In the genomic region with DNA sequence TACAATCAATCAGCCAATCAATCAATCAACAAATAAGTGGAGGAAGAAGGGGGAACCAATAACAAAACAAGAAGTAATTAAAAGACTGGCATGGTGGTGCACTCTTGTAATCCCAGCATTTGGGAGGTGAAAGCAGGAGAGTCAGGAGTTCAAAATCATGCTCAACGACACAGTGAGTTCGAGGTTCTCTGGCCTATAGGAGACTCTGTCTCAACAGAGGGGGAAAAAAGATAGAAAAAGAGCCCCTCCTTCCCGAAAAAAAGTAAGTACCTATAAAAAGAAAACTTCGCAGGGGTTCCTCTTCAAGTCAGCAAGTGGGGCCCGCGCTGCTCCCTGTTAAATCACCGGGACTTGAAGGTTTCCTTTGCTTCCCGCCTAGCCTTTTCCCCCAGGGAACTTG, we compare ENCODE assay signal across 8 mouse cellular contexts. TPM values are rescaled to one million over a fixed set of nuclear protein-coding genes. Genes with fewer than 3 reads are reported as not detected.
DNase-seq lines count a peak whose midpoint lies in the region; ATAC-seq and TF ChIP-seq lines count a peak whose summit lies in the region.

A gene (plus strand): TSS at position 136 of the 400 bp plus-strand sequence.
A gene (minus strand): TSS at position 347 of the 400 bp plus-strand sequence.

- WGBS in spleen, adult 2 months, result 30% methylated on average over 8 of the region's 8 CpGs
- 29% methylated on average over 8 of the region's 8 CpGs for WGBS in embryonic facial prominence, embryonic 13.5 days
- WGBS in heart, embryonic 15.5 days, result 17% methylated on average over 8 of the region's 8 CpGs
- WGBS in neural tube, embryonic 14.5 days, result 26% methylated on average over 8 of the region's 8 CpGs

- intact Hi-C loops in left cerebral cortex, postnatal 4 days (cut with DNase I), result no loop called here

- peak within 1 kb of the TSS; percentile 83 for H3K9ac ChIP-seq in embryonic facial prominence, embryonic 13.5 days
- peak within 1 kb of the TSS; percentile 71 for H3K9ac ChIP-seq in heart, embryonic 15.5 days
- H3K9ac ChIP-seq in neural tube, embryonic 14.5 days (replicated peaks; ENCODE audit: low read depth, low read length), result peak within 1 kb of the TSS; percentile 69

- TF ChIP-seq CTCF in spleen, adult 2 months (IDR thresholded peaks at IDR 0.05; ENCODE audit: extremely low read depth, insufficient read depth, insufficient read length, insufficient replicate concordance), result no peak

- no peaks in the 10 kb centered on the region; the same call in none of the 2 replicates for H3K4me1 ChIP-seq in spleen, adult 2 months (ENCODE audit: control insufficient read depth, insufficient read depth, insufficient read length)
- peaks cover 5% of the 10 kb centered on the region; the same call in 1 of the 2 replicates for H3K4me1 ChIP-seq in embryonic facial prominence, embryonic 13.5 days
- 0 out of 2 replicates have a peak, but pooled peaks cover 3% of the 10 kb centered on the region for H3K4me1 ChIP-seq in heart, embryonic 15.5 days (replicated peaks)
- H3K4me1 ChIP-seq in neural tube, embryonic 14.5 days (ENCODE audit: control insufficient read depth, insufficient read depth, low read length), result 0 out of 2 replicates have a peak, but pooled peaks cover 4% of the 10 kb centered on the region

- ATAC-seq in embryonic facial prominence, embryonic 13.5 days (ENCODE audit: insufficient number of reproducible peaks, insufficient read depth, low FRiP score, low TSS enrichment, low read depth), result 0 out of 2 replicates have a peak, but pooled peaks have one; percentile 15
- 0 out of 2 replicates have a peak, but pooled peaks have one; percentile 3 for ATAC-seq in heart, embryonic 15.5 days (replicated peaks; ENCODE audit: insufficient number of reproducible peaks, insufficient read depth, low FRiP score, low read depth)
- ATAC-seq in neural tube, embryonic 14.5 days (ENCODE audit: low read depth), result peak; percentile 55; the same call in 1 of the 2 replicates
- ATAC-seq in frontal cortex, adult (ENCODE audit: low TSS enrichment), result no peak

- peak within 1 kb of the TSS; percentile 81 for H3K27ac ChIP-seq in spleen, adult 2 months (ENCODE audit: insufficient read depth, low read length)
- peak within 1 kb of the TSS; percentile 77 for H3K27ac ChIP-seq in embryonic facial prominence, embryonic 13.5 days
- peak within 1 kb of the TSS; percentile 75 for H3K27ac ChIP-seq in heart, embryonic 15.5 days
- H3K27ac ChIP-seq in neural tube, embryonic 14.5 days (ENCODE audit: low read depth, low read length), result peak within 1 kb of the TSS; percentile 73

- H3K9me3 ChIP-seq in embryonic facial prominence, embryonic 13.5 days, result no peaks in the 10 kb centered on the region
- H3K9me3 ChIP-seq in heart, embryonic 15.5 days (replicated peaks), result no peaks in the 10 kb centered on the region
- no peaks in the 10 kb centered on the region for H3K9me3 ChIP-seq in neural tube, embryonic 14.5 days (ENCODE audit: control insufficient read depth, low read length)

- H3K36me3 ChIP-seq in spleen, adult 2 months (ENCODE audit: control insufficient read depth, insufficient read depth, low read length), result no peaks in the 10 kb centered on the region
- no peaks in the 10 kb centered on the region for H3K36me3 ChIP-seq in embryonic facial prominence, embryonic 13.5 days
- H3K36me3 ChIP-seq in heart, embryonic 15.5 days, result no peaks in the 10 kb centered on the region
- no peaks in the 10 kb centered on the region for H3K36me3 ChIP-seq in neural tube, embryonic 14.5 days (ENCODE audit: control insufficient read depth, insufficient read depth, low read length)

- no peak for DNase-seq in spleen, adult 2 months (ENCODE audit: low read depth in 1 of 2, low spot score in 2 of 2)
- no peak for DNase-seq in spleen, postnatal 36 days (ENCODE audit: low spot score in 2 of 2)
- DNase-seq in left cerebral cortex, postnatal 4 days, result no peak
- DNase-seq in spleen, adult 12 weeks (ENCODE audit: low spot score), result no peak

- no peak for TF ChIP-seq POLR2A in spleen, adult 2 months (IDR thresholded peaks at IDR 0.05; ENCODE audit: low read depth, low read length)

- H3K27me3 ChIP-seq in spleen, adult 2 months (ENCODE audit: control insufficient read depth, insufficient read depth, low read length), result no peaks in the 10 kb centered on the region
- no peaks in the 10 kb centered on the region for H3K27me3 ChIP-seq in embryonic facial prominence, embryonic 13.5 days
- H3K27me3 ChIP-seq in heart, embryonic 15.5 days, result no peaks in the 10 kb centered on the region
- H3K27me3 ChIP-seq in neural tube, embryonic 14.5 days (ENCODE audit: control insufficient read depth, insufficient read depth, low read length), result no peaks in the 10 kb centered on the region

- peak within 1 kb of the TSS; percentile 61 for H3K4me2 ChIP-seq in embryonic facial prominence, embryonic 13.5 days
- H3K4me2 ChIP-seq in heart, embryonic 15.5 days, result peak within 1 kb of the TSS; percentile 63
- H3K4me2 ChIP-seq in neural tube, embryonic 14.5 days (ENCODE audit: low read depth, low read length), result peak within 1 kb of the TSS; percentile 47

- H3K4me3 ChIP-seq in spleen, adult 2 months (ENCODE audit: extremely low read depth, insufficient read depth, insufficient read length), result peak within 1 kb of the TSS; percentile 78
- H3K4me3 ChIP-seq in embryonic facial prominence, embryonic 13.5 days, result peak within 1 kb of the TSS; percentile 63
- H3K4me3 ChIP-seq in heart, embryonic 15.5 days, result peak within 1 kb of the TSS; percentile 67
- peak within 1 kb of the TSS; percentile 66 for H3K4me3 ChIP-seq in neural tube, embryonic 14.5 days (ENCODE audit: low read depth, low read length)

RNA-seq across cellular contexts. Expression of the first gene that starts in this region (rescaled TPM):
- polyA plus RNA-seq in spleen, adult 2 months (2012; rRNA removed), result 19.8 and 21.9 TPM in 2 replicates
- polyA plus RNA-seq in embryonic facial prominence, embryonic 13.5 days (2015; fragmentation: Nextera tagmentation; extraction: Ambion mirVana), result 132 and 136 TPM in 2 replicates
- polyA plus RNA-seq in heart, embryonic 15.5 days (2015; fragmentation: Nextera tagmentation; extraction: Ambion mirVana), result 115 and 130 TPM in 2 replicates
- 10 to 100 TPM; 57.2 to 60.3 TPM for total RNA-seq in left cerebral cortex, postnatal 4 days (2021)
- polyA plus RNA-seq in neural tube, embryonic 14.5 days (2014; fragmentation: Nextera tagmentation; extraction: Ambion mirVana), result 129 and 134 TPM in 2 replicates

RNA-seq across cellular contexts. Expression of the second gene that starts in this region (rescaled TPM):
- 8.4 and 11.0 TPM in 2 replicates for polyA plus RNA-seq in spleen, adult 2 months (2012; rRNA removed)
- 37.5 and 39.6 TPM in 2 replicates for polyA plus RNA-seq in embryonic facial prominence, embryonic 13.5 days (2015; fragmentation: Nextera tagmentation; extraction: Ambion mirVana)
- polyA plus RNA-seq in heart, embryonic 15.5 days (2015; fragmentation: Nextera tagmentation; extraction: Ambion mirVana), result 16.6 and 19.0 TPM in 2 replicates
- 10 to 100 TPM; 25.6 to 26.5 TPM for total RNA-seq in left cerebral cortex, postnatal 4 days (2021)
- 27.5 and 29.7 TPM in 2 replicates for polyA plus RNA-seq in neural tube, embryonic 14.5 days (2014; fragmentation: Nextera tagmentation; extraction: Ambion mirVana)
